Mouse (Mus musculus): Measurements from ENCODE around the gene Gm16181.

- TF ChIP-seq CTCF (conservative IDR thresholded peaks at IDR 0.05; ENCODE audit: insufficient read depth, insufficient read length, low read depth, low read length): no peak
- no peak for TF ChIP-seq POLR2A (IDR thresholded peaks at IDR 0.05; ENCODE audit: low read depth, low read length)
Observed at GRCm38 (mm10) chr17:35210593-35210992, 10.0 kb upstream of the Gm16181 start.

Data from kidney, adult 2 months (tissue).